Mouse (Mus musculus) ES-Bruce4 (cell line): ENCODE data around the gene Tram2. TPM values are rescaled to one million over a fixed set of nuclear protein-coding genes. Genes with fewer than 3 reads are reported as not detected.

Source experiments
- H3K27ac ChIP-seq: 2 replicates; pipeline ENCODE4 v1.5.1; 2012; ENCODE audit warnings: low read length, inconsistent platforms; ENCODE audit not compliant: insufficient read depth
- H3K27me3 ChIP-seq: 2 replicates; pipeline ENCODE4 v1.6.1; 2012; ENCODE audit warnings: mild to moderate bottlenecking, low read length, inconsistent platforms; ENCODE audit not compliant: control insufficient read depth, poor library complexity, insufficient read depth, severe bottlenecking
- H3K36me3 ChIP-seq: 2 replicates; pipeline ENCODE4 v1.6.1; 2012; ENCODE audit warnings: inconsistent platforms, mild to moderate bottlenecking, low read length, moderate library complexity; ENCODE audit not compliant: control insufficient read depth, poor library complexity, insufficient read depth, severe bottlenecking
- H3K4me1 ChIP-seq: one replicate; pipeline ENCODE4 v1.8.1; 2011; ENCODE audit warnings: low read length; ENCODE audit not compliant: control insufficient read depth, insufficient read depth
- H3K4me3 ChIP-seq: 2 replicates; pipeline ENCODE4 v1.5.1; 2011; ENCODE audit warnings: low read depth, mild to moderate bottlenecking, low read length
- H3K9ac ChIP-seq: 2 replicates; pipeline ENCODE4 v1.6.1; 2012; ENCODE audit warnings: low read depth, mild to moderate bottlenecking, inconsistent platforms; ENCODE audit not compliant: poor library complexity, severe bottlenecking
- H3K9me3 ChIP-seq: replicated peaks from 2 replicates; pipeline ENCODE4 v1.6.1; 2012; ENCODE audit warnings: mild to moderate bottlenecking, low read length, inconsistent platforms; ENCODE audit not compliant: control insufficient read depth, poor library complexity, insufficient read depth, severe bottlenecking
- CTCF ChIP-seq: IDR thresholded peaks from one replicate; pipeline ENCODE4 v1.8.1; 2011; ENCODE audit warnings: low read depth, low read length
- EP300 ChIP-seq: IDR thresholded peaks from 2 replicates; pipeline ENCODE4 v1.6.1; 2011; ENCODE audit warnings: low read depth, low read length; ENCODE audit not compliant: insufficient read depth
- POLR2A ChIP-seq: IDR thresholded peaks from one replicate; pipeline ENCODE4 v1.8.1; 2011; ENCODE audit warnings: low read length; ENCODE audit not compliant: insufficient read depth
- polyA plus RNA-seq: library from polyadenylated mRNA; stranded (reverse); fragments of >200 nt; gene quantifications from 2 replicates; pipeline ENCODE4 v1.2.4, GENCODE M21; 2011; ENCODE audit warnings: low read depth; ENCODE audit not compliant: missing spikeins, insufficient read depth, insufficient read length

The Tram2 gene
- polyA plus RNA-seq, 1 experiment, result 15.2 TPM

- H3K4me1 ChIP-seq, result no peaks in the 10 kb centered on the region
- H3K36me3 ChIP-seq, result no peaks in the 10 kb centered on the region
- no peak overlapping the region for H3K9ac ChIP-seq
- TF ChIP-seq EP300, result no peak
- no peak for TF ChIP-seq CTCF
- TF ChIP-seq POLR2A, result no peak
- H3K27me3 ChIP-seq, result no peaks in the 10 kb centered on the region
- H3K9me3 ChIP-seq, result no peaks in the 10 kb centered on the region
- no peak overlapping the region for H3K4me3 ChIP-seq
- H3K27ac ChIP-seq, result no peak overlapping the region
These were observed 38.3 kb downstream of the Tram2 start for GRCm38 (mm10) chr1:21040610-21041326.

- Histone ChIP-seq H3K27me3 (no peaks in the 10 kb centered on the region), H3K4me3 (no peak overlapping the region), H3K9me3 (no peaks in the 10 kb centered on the region), H3K4me1 (no peaks in the 10 kb centered on the region), H3K9ac (no peak overlapping the region), H3K36me3 (no peaks in the 10 kb centered on the region), H3K27ac (no peak overlapping the region)
- TF ChIP-seq CTCF, result no peak
These were observed 38.9 kb downstream of the Tram2 start for GRCm38 (mm10) chr1:21040173-21040572.

- no peak for TF ChIP-seq CTCF
- no peak for TF ChIP-seq EP300
- no peak for TF ChIP-seq POLR2A
- no peaks in the 10 kb centered on the region for H3K36me3 ChIP-seq
- H3K9ac ChIP-seq, result no peak overlapping the region
- H3K27ac ChIP-seq, result no peak overlapping the region
- no peak overlapping the region for H3K4me3 ChIP-seq
- no peaks in the 10 kb centered on the region for H3K9me3 ChIP-seq
- no peaks in the 10 kb centered on the region for H3K4me1 ChIP-seq
- no peaks in the 10 kb centered on the region for H3K27me3 ChIP-seq
These were observed 39.5 kb downstream of the Tram2 start for GRCm38 (mm10) chr1:21039564-21039963.

- TF ChIP-seq CTCF (no peak), POLR2A (no peak), EP300 (no peak)
- no peaks in the 10 kb centered on the region; the same call in 1 of the 2 replicates for H3K27me3 ChIP-seq
- H3K9ac ChIP-seq, result no peak overlapping the region
- H3K36me3 ChIP-seq, result no peaks in the 10 kb centered on the region
- no peak overlapping the region for H3K27ac ChIP-seq
- H3K4me1 ChIP-seq, result no peaks in the 10 kb centered on the region
- no peak overlapping the region for H3K4me3 ChIP-seq
- H3K9me3 ChIP-seq, result no peaks in the 10 kb centered on the region
These were observed 41.0 kb downstream of the Tram2 start for GRCm38 (mm10) chr1:21037881-21038601.

GRCm38 (mm10) chr1:21035878-21036277 lies 43.2 kb downstream of the Tram2 start:
- TF ChIP-seq CTCF, result no peak
- TF ChIP-seq POLR2A, result no peak
- no peak for TF ChIP-seq EP300
- Histone ChIP-seq H3K9ac (no peak overlapping the region), H3K9me3 (no peaks in the 10 kb centered on the region)

GRCm38 (mm10) chr1:21033792-21034119 lies 45.3 kb downstream of the Tram2 start:
- Histone ChIP-seq H3K36me3 (no peaks in the 10 kb centered on the region), H3K4me3 (no peak overlapping the region), H3K27me3 (no peaks in the 10 kb centered on the region; the same call in 1 of the 2 replicates), H3K27ac (no peak overlapping the region), H3K4me1 (no peaks in the 10 kb centered on the region), H3K9ac (no peak overlapping the region), H3K9me3 (no peaks in the 10 kb centered on the region; the same call in 1 of the 2 replicates)
- no peak for TF ChIP-seq EP300
- no peak for TF ChIP-seq CTCF
- no peak for TF ChIP-seq POLR2A

More at GRCm38 (mm10) chr1:21035878-21036277, 43.2 kb downstream of the Tram2 start:
- Histone ChIP-seq H3K4me1 (no peaks in the 10 kb centered on the region), H3K27ac (no peak overlapping the region), H3K4me3 (no peak overlapping the region), H3K27me3 (no peaks in the 10 kb centered on the region; the same call in 1 of the 2 replicates), H3K36me3 (no peaks in the 10 kb centered on the region)
